Comparison of ENCODE assay signal across 23 mouse cellular contexts in genomic region chr11:8500855-8501254, GRCm38 (mm10).
DNase-seq lines count a peak whose midpoint lies in the region; ATAC-seq and TF ChIP-seq lines count a peak whose summit lies in the region.
"Had no signal": no experiment of that assay in that cellular context is flagged by ENCODE, and none has a peak within 500 bp of the region (broad histone marks: within the 10 kb centered on the region; RNA-seq: fewer than 3 reads in every experiment).

No protein-coding gene starts in this region.

- H3K4me1 ChIP-seq in intestine, embryonic 16.5 days (ENCODE audit: control insufficient read depth, insufficient read depth, low read length), result peaks cover 40% of the 10 kb centered on the region
- H3K4me1 ChIP-seq in intestine, embryonic 15.5 days (replicated peaks), result peaks cover 43% of the 10 kb centered on the region
- peaks cover 32% of the 10 kb centered on the region for H3K4me1 ChIP-seq in lung, postnatal 0 days (ENCODE audit: insufficient read depth, low read depth, low read length)
- H3K4me1 ChIP-seq in stomach, embryonic 16.5 days (ENCODE audit: control insufficient read depth, insufficient read depth, low read length), result peaks cover 36% of the 10 kb centered on the region
- H3K4me1 ChIP-seq in hindbrain, embryonic 14.5 days (replicated peaks; ENCODE audit: control insufficient read depth, insufficient read depth, low read length), result 0 out of 2 replicates have a peak, but pooled peaks cover 2% of the 10 kb centered on the region
- H3K4me1 ChIP-seq: liver, embryonic 15.5 days; megakaryocyte, embryonic 14.5 days had no signal

- ATAC-seq in intestine, embryonic 16.5 days, result no peak
- ATAC-seq in intestine, embryonic 15.5 days, result no peak
- peak; percentile 76 for ATAC-seq in lung, postnatal 0 days
- no peak for ATAC-seq in stomach, embryonic 16.5 days (ENCODE audit: insufficient read depth, low FRiP score)
- ATAC-seq in hindbrain, embryonic 14.5 days (ENCODE audit: low FRiP score), result no peak
- ATAC-seq: forebrain, embryonic 15.5 days; Patski had no signal

- H3K27me3 ChIP-seq in intestine, embryonic 16.5 days (replicated peaks; ENCODE audit: control insufficient read depth, insufficient read depth, low read length), result no peaks in the 10 kb centered on the region
- H3K27me3 ChIP-seq in intestine, embryonic 15.5 days (replicated peaks), result no peaks in the 10 kb centered on the region
- H3K27me3 ChIP-seq in lung, postnatal 0 days (replicated peaks; ENCODE audit: insufficient read depth, low read length), result no peaks in the 10 kb centered on the region
- no peaks in the 10 kb centered on the region for H3K27me3 ChIP-seq in stomach, embryonic 16.5 days (ENCODE audit: control insufficient read depth, insufficient read depth, low read length)
- no peaks in the 10 kb centered on the region for H3K27me3 ChIP-seq in hindbrain, embryonic 14.5 days (ENCODE audit: control insufficient read depth, insufficient read depth, low read length)
- H3K27me3 ChIP-seq: forebrain, embryonic 15.5 days; hindbrain, embryonic 15.5 days; limb, embryonic 15.5 days; liver, embryonic 15.5 days; megakaryocyte, embryonic 14.5 days; Patski had no signal

- H3K9ac ChIP-seq in intestine, embryonic 16.5 days (ENCODE audit: low read depth, low read length), result no peak overlapping the region
- no peak overlapping the region for H3K9ac ChIP-seq in intestine, embryonic 15.5 days
- no peak overlapping the region for H3K9ac ChIP-seq in lung, postnatal 0 days (replicated peaks; ENCODE audit: low read depth)
- H3K9ac ChIP-seq in stomach, embryonic 16.5 days (ENCODE audit: low read length), result no peak overlapping the region
- H3K9ac ChIP-seq in hindbrain, embryonic 14.5 days, result no peak overlapping the region
- H3K9ac ChIP-seq: forebrain, embryonic 15.5 days; hindbrain, embryonic 15.5 days; limb, embryonic 15.5 days; liver, embryonic 15.5 days had no signal

- peaks cover 3% of the 10 kb centered on the region; the same call in 1 of the 2 replicates for H3K36me3 ChIP-seq in intestine, embryonic 16.5 days (ENCODE audit: control insufficient read depth, insufficient read depth, low read length)
- H3K36me3 ChIP-seq in intestine, embryonic 15.5 days, result no peaks in the 10 kb centered on the region
- 0 out of 2 replicates have a peak, but pooled peaks cover 4% of the 10 kb centered on the region for H3K36me3 ChIP-seq in lung, postnatal 0 days (ENCODE audit: insufficient read depth, low read length)
- H3K36me3 ChIP-seq in stomach, embryonic 16.5 days (ENCODE audit: control insufficient read depth, insufficient read depth, low read length), result no peaks in the 10 kb centered on the region
- H3K36me3 ChIP-seq in hindbrain, embryonic 14.5 days (replicated peaks; ENCODE audit: control insufficient read depth, insufficient read depth), result no peaks in the 10 kb centered on the region
- H3K36me3 ChIP-seq: forebrain, embryonic 15.5 days; hindbrain, embryonic 15.5 days; liver, embryonic 15.5 days had no signal

- DNase-seq in heart, adult 11 months, result peak; percentile 87
- no peak for DNase-seq in heart, postnatal 36 days
- DNase-seq in lung, postnatal 0 days (ENCODE audit: low spot score), result peak; percentile 91
- DNase-seq in hindbrain, embryonic 14.5 days (ENCODE audit: low spot score), result no peak
- no peak for DNase-seq in spleen, postnatal 36 days (ENCODE audit: low spot score in 2 of 2)
- DNase-seq: adrenal gland, postnatal 10 days; cerebellum, postnatal 10 days; gastrocnemius, postnatal 36 days; kidney, adult 11 months; kidney, postnatal 10 days; layer of hippocampus, postnatal 36 days; midbrain, embryonic 14.5 days; thymus, adult 2 months had no signal

- H3K27ac ChIP-seq in intestine, embryonic 16.5 days (ENCODE audit: low read length), result 0 out of 2 replicates have a peak overlapping the region, but pooled peaks have one; percentile 36
- H3K27ac ChIP-seq in intestine, embryonic 15.5 days, result no peak overlapping the region
- H3K27ac ChIP-seq in lung, postnatal 0 days (ENCODE audit: low read length), result peak overlapping the region; percentile 83
- peak overlapping the region; percentile 29; the same call in 1 of the 2 replicates for H3K27ac ChIP-seq in stomach, embryonic 16.5 days (ENCODE audit: low read length)
- no peak overlapping the region for H3K27ac ChIP-seq in hindbrain, embryonic 14.5 days
- H3K27ac ChIP-seq: forebrain, embryonic 15.5 days; hindbrain, embryonic 15.5 days; limb, embryonic 15.5 days; liver, embryonic 15.5 days had no signal

- WGBS in intestine, embryonic 16.5 days, result 75% methylated on average over 6 of the region's 6 CpGs
- WGBS in intestine, embryonic 15.5 days, result 75% methylated on average over 6 of the region's 6 CpGs
- 31% methylated on average over 6 of the region's 6 CpGs for WGBS in lung, postnatal 0 days
- WGBS in stomach, embryonic 16.5 days, result 66% methylated on average over 6 of the region's 6 CpGs
- 88% methylated on average over 6 of the region's 6 CpGs for WGBS in hindbrain, embryonic 14.5 days

- peak; percentile 3; the same call in 1 of the 2 replicates for TF ChIP-seq CTCF in lung, postnatal 0 days (IDR thresholded peaks at IDR 0.05)

- intact Hi-C loops in heart, postnatal 36 days (cut with DNase I), result no loop called here

- H3K9me3 ChIP-seq in intestine, embryonic 16.5 days (ENCODE audit: control insufficient read depth, low read length), result no peaks in the 10 kb centered on the region
- no peaks in the 10 kb centered on the region for H3K9me3 ChIP-seq in intestine, embryonic 15.5 days
- H3K9me3 ChIP-seq in lung, postnatal 0 days (ENCODE audit: low read length), result no peaks in the 10 kb centered on the region
- H3K9me3 ChIP-seq in stomach, embryonic 16.5 days (replicated peaks; ENCODE audit: control insufficient read depth, low read length), result no peaks in the 10 kb centered on the region
- H3K9me3 ChIP-seq in hindbrain, embryonic 14.5 days (ENCODE audit: control insufficient read depth, low read length), result no peaks in the 10 kb centered on the region
- H3K9me3 ChIP-seq: forebrain, embryonic 15.5 days; hindbrain, embryonic 15.5 days; limb, embryonic 15.5 days; liver, embryonic 15.5 days; megakaryocyte, embryonic 14.5 days had no signal

- no peak overlapping the region for H3K4me3 ChIP-seq in intestine, embryonic 16.5 days (ENCODE audit: low read length)
- H3K4me3 ChIP-seq in intestine, embryonic 15.5 days (replicated peaks), result no peak overlapping the region
- peak overlapping the region; percentile 25; the same call in 1 of the 2 replicates for H3K4me3 ChIP-seq in lung, postnatal 0 days (ENCODE audit: low read depth, low read length)
- H3K4me3 ChIP-seq in stomach, embryonic 16.5 days (replicated peaks; ENCODE audit: low read length), result no peak overlapping the region
- no peak overlapping the region for H3K4me3 ChIP-seq in hindbrain, embryonic 14.5 days (replicated peaks; ENCODE audit: low read length)
- H3K4me3 ChIP-seq: forebrain, embryonic 15.5 days; hindbrain, embryonic 15.5 days; limb, embryonic 15.5 days; liver, embryonic 15.5 days; megakaryocyte, embryonic 14.5 days; myocyte had no signal

- H3K4me2 ChIP-seq in intestine, embryonic 16.5 days (ENCODE audit: low read depth, low read length), result no peak overlapping the region
- no peak overlapping the region for H3K4me2 ChIP-seq in intestine, embryonic 15.5 days (replicated peaks)
- peak overlapping the region; percentile 63 for H3K4me2 ChIP-seq in lung, postnatal 0 days (replicated peaks; ENCODE audit: low read depth, low read length)
- no peak overlapping the region for H3K4me2 ChIP-seq in stomach, embryonic 16.5 days (ENCODE audit: low read depth, low read length)
- H3K4me2 ChIP-seq in hindbrain, embryonic 14.5 days (replicated peaks), result no peak overlapping the region
- H3K4me2 ChIP-seq: forebrain, embryonic 15.5 days; hindbrain, embryonic 15.5 days; limb, embryonic 15.5 days; liver, embryonic 15.5 days had no signal

- peak; percentile 94 for TF ChIP-seq EP300 in lung, postnatal 0 days (IDR thresholded peaks at IDR 0.05)

Comparison
In these comparisons a context has a peak if more than half of its experiments do, and no peak if none do; other contexts are left out.
1. DNase-seq: peak in heart, adult 11 months (single experiment) and lung, postnatal 0 days (single experiment); none in heart, postnatal 36 days (0 of 2), hindbrain, embryonic 14.5 days (single experiment) and spleen, postnatal 36 days (0 of 2).
2. H3K27ac ChIP-seq: peak in intestine, embryonic 16.5 days (single experiment), lung, postnatal 0 days (single experiment) and stomach, embryonic 16.5 days (single experiment); none in intestine, embryonic 15.5 days (single experiment) and hindbrain, embryonic 14.5 days (single experiment).